Mouse (Mus musculus) fibroblast of lung, adult 2 months (primary cell): ENCODE results near the gene Bod1l.

ENCODE experiments used
- DNase-seq: peaks from one replicate; pipeline ENCODE4 v3.0.0-alpha.2; 2011; ENCODE audit warnings: low read depth

Gene Bod1l

DNA sequence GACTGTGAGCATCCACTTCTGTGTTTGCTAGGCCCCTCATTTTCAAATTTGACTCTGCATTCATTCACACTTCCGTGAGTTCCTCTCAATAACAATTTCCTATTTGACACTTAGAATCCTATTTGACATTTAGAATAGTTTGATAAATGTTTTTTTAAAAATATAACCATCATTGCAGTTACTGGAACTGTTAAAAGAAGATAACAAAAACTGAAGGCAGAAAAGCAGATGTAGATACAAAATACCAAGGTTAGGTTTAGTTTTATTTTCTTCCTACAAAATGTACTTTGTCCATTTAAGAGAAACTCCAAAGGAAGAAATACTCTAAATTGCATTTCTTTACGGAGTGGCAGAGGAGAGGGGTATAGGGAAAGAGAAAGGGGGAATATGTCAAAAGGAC is 42.5 kb downstream of the Bod1l start:
- no peak for DNase-seq

DNA sequence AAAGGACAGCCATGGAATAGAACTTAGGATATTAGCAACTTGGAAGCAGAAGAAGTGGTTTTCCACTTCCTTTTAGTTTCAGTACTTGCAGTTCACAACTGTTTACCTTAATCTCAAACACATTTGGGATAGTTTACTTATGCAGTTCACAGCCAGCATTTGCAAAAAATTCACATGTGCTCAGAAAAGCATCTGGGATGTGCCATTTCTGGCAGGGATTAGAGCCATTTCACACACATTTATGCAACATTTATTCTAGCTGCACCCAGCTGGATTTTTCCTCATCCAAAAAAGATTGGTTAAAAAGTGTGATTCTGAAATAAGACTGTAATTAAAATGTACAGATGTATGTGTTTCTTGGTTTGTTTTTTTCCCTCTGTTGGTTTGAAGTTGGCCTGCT is 49.7 kb downstream of the Bod1l start:
- no peak for DNase-seq

DNA sequence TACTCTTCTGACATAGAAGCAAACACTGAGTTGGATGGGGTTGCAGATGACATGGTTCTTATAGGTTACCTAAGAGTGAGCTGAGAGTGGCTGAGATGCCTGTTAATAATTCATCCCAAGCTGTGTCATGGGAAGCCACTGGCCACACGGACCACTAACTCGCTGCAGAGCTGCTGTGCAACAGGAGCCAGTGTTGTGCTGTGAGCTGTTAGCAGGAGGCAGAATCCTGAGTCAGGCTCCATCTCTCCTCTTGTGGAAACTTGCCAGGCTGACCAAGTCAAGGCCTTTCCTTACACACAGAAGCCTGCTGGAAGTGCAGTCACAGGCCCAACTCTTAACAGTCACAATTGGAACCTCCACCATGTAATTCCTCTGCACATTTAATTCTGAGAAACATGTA is 53.6 kb downstream of the Bod1l start:
- DNase-seq = no peak

DNA sequence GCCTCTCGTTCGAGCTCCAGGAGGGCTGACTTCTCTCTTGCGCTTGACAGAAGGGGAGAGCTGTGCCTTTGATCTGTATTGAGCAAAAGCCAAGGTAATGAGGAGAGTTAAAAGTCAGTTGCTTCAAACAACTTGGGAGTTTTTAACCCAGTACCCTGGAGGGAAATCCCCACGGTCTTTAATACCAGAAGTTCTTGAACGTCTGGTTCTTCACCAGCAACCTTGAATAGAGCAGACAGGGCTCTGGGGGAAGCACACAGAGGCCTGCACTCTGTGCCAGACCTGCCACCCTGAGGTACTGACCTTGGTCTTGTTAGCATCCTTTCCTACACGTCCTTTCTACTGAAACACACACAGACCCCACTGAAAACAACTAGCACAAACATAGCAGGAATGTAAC is 55.2 kb downstream of the Bod1l start:
- no peak for DNase-seq

DNA sequence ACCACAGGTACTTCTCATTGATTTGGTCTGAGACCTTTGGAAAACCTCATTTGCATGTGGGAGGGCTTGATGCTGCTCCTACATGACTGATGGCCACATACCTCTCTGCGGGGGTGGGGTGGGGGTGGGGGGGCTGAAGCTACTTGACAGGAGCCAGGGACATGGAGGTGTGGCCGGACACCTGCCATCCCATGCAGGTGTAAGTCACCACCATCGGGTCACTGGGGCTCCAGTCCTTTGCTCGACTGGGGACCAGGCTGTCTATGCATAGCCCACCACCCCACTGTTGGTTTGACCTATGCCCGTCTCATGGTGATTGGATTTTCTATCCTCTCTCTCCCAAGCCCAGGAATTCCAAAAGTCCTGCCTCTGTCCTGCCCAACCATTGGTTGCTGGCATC is 62.2 kb downstream of the Bod1l start:
- DNase-seq = no peak

DNA sequence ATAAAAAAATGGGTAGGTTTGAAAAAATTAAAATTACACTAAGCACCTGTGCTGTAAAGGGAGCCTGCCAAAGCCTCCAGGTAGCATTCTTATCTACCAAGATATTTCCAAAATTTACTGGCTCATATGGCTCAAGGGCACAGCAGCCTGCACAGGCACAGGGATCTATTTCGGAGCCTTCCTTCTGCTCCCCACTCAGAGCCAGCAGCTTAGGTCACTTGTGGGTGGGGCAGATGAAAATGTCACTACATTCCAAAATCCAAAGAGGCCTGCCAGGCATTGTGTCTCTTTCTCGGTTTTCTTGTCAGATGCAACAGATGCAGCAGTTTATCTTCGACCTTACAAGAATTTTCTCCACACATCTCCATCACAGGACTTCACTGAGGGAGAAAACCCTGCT is 64.1 kb downstream of the Bod1l start:
- no peak for DNase-seq

DNA sequence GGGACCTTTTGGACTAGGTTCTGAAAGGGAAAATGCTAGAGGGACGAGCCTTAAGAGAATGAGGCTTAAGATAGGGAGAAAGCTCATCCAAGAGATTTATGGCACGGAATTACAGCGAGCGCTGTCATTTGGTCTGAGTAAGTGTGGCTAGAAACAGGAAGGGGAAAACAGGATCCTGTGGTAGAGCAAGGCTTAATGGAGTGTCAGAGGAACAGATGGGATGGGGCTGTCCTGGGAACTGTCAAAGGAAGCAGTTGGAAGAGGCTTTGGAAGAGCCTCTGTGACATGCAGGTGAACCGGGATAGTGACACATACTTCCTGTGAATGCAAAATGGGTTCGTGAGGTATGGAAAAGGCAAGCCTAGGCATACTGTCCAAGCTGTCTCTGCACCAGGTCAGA is 68.4 kb downstream of the Bod1l start:
- no peak for DNase-seq

DNA sequence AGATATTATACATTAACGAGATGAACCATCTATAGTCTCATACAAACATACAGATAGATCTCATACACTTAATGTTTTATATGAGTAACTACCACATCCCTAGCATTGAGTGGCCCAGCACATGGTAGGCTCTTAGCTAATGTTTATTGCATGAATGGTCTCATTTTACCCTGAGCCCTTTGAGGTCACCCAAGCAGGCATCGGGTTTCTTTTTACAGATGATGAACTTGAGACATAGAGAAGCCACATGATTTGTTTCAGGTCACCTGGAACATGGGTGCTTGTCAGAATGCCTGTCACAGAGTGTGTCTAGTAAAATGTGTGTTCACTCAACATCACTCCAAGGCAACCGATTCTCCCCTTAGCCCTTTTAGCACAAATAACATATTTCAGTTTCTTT is 68.8 kb downstream of the Bod1l start:
- no peak for DNase-seq

DNA sequence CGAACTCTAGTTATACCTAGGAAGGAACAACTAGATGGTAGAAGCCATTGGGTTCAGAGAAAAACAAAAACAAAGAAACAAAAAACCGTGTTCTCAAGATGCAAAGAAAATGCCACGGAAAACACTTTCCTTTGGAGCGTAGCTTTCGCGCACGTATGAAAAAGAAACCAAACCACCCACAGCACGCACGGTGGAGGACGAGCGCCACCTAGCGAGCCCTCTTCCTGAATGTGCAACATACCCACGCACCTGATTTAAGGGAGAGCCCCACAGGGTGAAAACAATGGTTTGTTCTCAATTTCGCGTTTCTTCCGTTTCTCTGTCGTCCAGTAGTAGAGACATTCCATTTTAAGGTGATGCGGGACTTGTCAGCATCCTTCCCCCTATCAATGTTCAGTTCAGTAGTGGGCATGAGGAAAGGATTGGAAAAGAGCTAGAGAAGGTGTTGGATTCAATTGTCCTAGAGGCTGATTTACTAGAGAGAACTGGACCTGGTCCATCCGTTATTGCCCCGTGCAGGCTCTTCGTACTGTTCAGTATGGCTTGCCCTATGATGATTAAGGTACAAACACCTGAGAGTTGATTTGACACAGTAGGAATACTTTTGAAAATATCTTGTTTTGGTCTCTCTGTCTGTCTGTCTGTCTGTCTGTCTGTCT is 75.6 kb downstream of the Bod1l start:
- DNase-seq = peak; percentile 44

DNA sequence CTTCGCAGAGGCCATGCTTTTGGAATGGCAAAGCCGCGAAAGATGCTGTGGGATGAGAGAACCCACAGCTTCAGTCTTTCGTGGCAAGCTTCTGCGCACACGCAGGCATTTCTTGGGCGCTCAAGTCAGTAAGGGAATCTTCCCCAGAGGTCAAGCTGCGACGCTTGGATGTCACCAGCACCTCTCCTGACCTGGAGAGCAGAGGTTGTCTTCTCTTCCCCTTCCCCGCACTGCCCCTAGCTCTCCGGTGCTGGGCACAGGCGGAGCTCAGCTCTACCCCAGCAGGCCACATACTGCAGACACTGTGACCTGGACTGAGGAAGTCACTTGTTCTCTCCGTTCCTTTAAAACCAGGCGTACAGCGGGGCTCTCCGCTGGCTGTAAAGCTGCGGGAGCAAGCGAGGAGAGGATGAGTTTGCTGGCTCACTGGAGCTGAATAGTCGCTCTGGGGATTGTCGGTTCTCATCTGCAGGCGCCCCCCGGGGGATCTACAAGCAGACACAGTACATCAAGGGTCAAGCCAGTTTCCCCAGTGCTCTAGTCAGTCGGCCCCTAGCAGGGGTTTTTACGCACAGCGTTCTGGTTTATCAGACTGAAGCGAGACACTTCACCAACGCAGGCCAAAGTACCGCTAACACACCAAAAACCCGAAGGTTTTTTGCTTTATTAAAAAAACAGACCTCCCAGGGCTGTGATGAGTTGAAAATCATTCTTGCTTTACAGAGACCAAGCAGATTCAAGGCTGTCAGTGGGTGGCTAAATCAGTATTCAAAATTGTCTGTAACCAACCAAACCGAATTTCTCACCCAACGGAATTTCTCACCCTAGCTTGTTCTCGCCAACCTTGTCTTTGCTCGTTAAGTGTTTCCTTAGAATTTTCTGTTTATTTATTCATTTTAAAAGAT is 76.6 kb downstream of the Bod1l start:
- no peak for DNase-seq

DNA sequence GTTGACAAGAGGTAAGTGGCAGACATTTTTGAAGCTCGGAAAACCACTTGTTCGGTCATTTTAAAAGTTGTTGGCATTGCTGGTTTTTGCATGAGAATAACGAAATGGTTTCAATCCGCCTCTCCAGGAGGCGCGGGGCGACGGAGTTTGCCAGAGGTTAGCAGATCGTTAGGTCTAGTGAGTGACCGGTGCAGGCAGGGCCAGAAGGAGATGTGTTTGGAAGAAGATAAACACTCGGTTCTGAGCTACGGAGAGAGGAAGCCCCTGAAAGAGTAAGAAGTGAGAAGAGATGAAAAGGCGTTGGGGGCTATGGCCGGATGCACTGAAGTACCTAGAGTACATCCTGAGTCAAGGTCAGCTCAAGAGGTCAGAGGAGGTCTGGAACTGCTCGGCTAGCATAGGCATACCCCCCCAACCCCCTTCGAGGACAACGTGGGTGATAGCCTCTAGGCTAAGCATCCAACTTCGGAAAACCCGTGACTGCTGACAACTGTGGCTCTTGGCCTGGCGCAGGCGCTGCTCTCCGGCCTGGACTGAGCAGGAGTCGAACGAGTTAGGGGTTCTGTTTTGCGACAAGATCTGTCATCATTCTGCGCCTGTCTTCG is 77.6 kb downstream of the Bod1l start:
- DNase-seq = no peak

DNA sequence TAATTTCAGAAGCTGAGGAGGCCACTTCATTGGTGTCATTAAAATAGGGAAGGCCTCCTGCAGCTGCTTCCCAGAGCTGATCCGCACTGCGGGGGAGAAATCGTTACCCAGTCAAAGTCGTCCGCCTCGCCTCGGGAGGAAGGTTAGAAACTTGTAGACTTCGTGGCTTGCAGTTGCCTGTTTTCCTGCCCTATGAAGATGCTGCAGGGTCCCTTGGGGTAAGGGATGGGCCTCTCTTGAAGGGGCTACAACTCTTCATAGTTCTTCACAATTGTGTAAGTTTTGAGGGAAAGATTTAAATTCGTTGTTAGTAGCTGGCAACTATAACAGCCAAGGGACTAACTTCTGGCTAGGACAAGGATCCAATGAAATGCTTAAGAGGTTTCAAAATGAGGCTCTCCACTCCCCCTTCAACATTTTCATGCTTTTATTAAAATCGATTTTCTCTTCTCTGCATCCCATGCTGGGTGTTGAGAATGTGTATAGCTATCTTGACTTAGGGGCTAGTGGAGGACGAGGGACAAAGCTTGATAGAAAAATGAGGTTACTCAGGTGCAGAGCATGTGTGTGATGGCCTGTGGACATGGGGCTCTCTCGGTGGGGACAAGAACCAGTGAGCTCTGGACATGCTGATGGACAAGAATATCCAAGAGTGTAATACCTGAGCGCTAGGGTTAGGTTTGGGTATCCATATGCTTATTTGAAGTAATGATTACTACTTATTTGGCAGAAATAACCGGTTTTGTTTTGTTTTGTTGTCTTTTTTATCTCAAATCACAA is 78.3 kb downstream of the Bod1l start:
- peak; percentile 1 for DNase-seq

DNA sequence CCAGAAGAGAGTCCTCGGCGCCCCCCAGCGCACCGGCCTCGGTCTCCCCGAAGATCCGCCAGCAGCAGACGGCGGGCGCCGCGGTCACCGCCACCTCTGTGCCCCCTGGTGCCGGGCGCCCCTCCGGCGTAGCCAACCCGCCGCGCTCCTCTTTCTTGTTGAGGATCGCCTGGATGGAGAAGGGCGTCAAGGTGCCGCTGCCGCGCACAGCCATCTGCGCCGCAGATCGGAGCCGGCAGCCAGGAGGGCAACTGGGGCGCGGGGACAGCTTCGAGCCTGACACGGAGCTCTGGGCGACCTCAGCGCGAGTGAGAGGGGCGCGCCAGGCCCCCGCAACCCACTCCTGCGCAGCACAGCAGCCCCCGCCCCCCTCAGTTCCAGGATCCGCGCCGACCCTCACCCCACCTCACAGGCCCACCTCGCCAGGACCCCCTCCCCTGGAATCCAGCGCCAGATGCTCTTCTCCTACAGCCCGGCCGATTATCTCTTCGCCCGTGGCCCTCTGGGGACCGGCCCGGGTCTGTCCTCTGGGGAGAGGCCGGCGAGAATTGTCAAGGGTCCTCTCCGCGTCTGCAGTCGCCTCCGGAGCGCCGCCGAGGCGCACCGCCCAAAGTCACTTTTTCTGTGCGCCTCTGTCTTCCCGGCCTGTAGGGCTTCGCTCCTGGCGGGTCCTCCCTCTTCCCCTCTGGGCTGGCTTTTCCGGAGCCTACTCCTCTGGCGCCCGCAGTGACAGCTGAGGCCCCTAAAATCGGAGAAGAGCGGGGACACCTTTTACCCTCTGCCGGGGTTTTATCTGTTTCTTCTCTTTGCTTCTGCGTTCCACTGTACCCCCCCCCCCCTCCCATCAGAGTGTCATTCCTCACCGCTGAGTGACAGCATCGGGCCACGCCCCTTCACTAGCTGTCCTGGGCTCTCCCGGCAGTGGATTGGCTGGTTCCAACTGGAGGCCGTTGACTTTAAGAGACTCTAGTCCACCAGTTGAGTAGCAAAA is 80.1 kb downstream of the Bod1l start, which contains the start of gene Nkx3-2:
Gene Nkx3-2 (minus strand): TSS at position 771 of the 991 bp plus-strand sequence.
- no peak for DNase-seq

DNA sequence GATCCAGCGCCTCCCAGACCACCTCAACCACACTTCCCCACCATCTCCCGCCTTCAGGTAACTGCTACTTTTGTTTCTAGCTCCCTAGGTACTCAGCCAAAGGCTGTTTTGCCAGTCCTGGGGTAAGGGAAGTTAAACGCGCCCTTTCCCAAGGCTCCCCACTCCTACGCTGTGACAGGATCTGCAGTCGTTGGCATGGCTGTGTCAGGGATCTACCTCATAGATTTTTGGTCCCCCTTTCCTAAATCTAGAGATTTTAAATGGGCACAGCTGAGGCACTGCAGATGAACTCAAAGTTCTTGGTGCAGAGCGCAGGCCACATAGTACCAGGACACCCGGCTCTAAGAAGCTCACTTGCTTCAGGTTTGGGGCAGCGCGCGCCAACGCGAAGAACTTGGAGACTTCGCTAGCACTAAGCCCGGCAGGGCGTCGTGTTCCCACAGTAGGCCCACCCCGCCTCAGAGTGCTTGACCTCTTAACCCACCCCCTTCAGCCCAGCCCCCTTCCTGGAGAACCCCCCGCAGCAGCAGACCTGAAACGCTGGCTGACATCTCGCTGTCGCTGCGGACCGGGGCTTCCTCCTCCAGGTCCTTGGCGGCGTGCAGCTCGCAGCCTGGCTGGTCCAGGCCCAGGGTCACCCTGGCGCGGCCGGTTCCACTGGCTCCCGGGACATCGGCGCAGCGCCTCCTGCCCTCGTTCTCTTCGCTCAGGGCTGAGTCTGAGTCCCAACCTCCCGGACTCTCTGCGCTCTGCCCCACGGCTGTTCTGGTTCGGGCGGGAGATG is 81.0 kb downstream of the Bod1l start:
- DNase-seq = no peak

DNA sequence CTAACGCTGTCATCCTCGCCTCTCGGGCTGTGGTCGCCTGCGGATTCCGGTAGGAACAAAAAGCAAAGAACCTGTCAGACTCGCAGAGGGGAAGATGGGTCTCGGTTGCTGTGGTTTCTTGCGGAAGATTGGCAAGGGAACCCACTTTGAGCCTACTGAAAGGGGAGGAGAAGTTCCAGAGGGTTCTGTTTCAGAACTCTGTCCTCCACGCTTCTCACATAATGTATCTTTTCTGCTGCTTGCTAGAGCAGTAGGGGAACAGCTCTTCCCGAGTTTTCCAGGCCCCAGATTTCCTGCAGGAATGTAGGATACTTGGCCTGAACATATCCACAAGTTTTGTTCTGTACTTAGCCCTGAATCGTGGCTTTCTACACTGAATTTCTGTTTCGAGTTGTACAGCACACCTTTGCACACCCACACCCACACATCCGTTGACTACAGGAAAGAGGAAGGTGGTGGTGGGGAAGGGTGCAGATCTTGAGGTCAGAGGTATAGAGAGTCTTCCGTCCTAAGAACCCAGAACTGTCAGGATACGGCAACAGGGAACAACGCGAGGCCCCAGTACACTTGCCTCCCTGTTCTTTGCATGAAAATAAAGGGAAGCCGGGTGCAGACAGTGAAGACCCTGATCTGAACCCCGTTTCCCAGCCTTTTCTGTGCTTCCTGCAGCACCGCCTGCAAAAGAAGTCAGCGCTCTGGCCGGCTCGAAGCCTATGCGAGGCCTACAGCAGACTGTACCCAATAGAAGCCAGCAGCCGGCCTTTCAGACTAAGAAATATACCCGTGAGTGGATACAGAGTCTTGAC is 81.8 kb downstream of the Bod1l start:
- DNase-seq = no peak

DNA sequence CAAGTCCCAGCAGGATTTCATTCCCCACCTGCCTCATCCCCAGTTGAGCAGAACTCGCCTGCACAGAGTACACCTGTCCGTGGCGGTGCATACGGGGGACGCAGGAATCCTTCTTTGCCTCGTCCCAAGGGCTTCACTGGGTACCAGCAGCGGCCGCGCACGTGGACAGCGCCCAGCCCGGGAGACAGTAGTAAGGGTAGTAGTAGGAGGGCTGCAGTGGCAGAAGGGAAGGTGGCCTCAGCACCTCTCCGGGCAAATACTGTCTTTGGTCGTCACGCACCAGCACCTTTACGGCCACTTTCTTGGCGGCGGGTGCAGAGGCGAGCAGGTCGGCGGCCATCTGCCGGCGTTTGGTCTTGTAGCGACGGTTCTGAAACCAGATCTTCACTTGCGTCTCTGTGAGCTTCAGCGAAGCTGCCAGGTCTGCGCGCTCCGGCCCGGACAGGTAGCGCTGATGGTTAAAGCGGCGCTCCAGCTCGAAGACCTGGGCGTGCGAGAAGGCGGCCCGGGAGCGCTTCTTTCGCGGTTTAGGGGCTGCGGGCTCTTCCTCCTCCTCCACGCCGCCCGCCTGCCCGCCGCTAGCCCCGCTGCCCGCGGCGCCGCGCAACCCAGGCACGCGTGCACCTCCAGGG is 82.5 kb downstream of the Bod1l start:
- DNase-seq = no peak

DNA sequence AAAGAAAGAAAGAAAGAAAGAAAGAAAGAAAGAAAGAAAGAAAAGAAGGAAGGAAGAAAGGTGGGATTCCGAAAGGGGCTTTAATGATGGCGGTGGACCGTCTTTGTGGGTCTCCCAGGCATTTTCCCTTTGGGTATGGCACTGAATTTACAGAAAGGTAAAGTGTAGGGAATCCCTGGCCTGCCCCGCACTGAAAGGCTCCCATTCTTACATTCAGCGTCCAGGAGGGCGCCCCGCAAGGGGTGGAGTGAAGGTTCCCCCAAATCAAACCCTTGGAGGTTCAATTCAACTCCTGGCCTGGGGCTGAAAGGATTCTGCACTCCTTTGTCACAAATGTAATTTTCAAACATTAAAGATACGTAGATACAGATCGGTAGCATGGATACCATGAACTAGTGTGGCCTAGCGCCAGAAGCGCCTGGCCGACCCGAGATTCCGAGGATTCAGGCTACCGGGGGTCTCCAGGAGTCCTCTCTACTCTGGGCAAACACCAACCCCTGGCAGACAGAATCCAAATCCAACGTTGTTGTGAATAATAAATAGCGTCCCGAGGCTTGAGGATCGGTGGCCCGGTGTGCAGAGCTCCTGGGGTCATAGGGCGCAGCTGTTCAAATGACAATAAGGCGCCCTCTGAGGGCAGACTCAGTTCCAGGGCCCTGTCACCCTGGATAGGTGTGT is 83.1 kb downstream of the Bod1l start:
- no peak for DNase-seq

DNA sequence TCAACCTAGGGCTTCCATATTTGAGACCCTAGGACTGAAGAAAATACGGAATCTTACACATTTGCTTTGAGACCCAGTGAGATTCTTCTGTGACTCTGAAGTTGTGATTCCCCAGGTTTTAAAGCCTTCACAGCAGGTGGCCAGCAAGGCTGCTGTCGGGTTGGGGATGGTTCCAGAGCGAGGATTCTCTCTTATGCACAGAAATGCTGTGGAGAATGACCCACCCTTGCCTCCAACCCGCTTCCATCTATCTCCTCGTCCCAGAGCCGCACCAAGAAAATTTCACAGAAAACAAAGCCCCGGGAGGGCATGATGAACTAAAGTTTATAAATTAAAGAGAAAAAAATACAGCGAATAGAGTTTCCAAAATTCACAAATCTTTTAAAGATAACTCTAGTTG is 84.0 kb downstream of the Bod1l start:
- DNase-seq = no peak
